Mouse (Mus musculus) ES-E14 (cell line): ENCODE data around the gene Hsf2bp. TPM values are rescaled to one million over a fixed set of nuclear protein-coding genes. Genes with fewer than 3 reads are reported as not detected.

Experiments used
- DNase-seq: peaks from one replicate; pipeline ENCODE4 v3.0.0-alpha.2; 2013; ENCODE audit warnings: low read depth, low spot score
- H3K27ac ChIP-seq: 2 replicates; pipeline ENCODE4 v1.5.1; 2012; ENCODE audit warnings: low read depth, mild to moderate bottlenecking, low read length, moderate library complexity, mixed read lengths; ENCODE audit not compliant: poor library complexity, insufficient read depth, severe bottlenecking
- H3K36me3 ChIP-seq: 2 replicates; pipeline ENCODE4 v1.6.1; 2012; ENCODE audit warnings: mild to moderate bottlenecking, low read length, moderate library complexity, mixed read lengths; ENCODE audit not compliant: control insufficient read depth, poor library complexity, insufficient read depth, severe bottlenecking
- H3K4me1 ChIP-seq, 2 experiments: fragments of 150-350 bp in 1 of 2; sonication (generic) in 1 of 2; 2 replicates each; pipeline ENCODE4 v1.6.1; 2012; ENCODE audit warnings: low read length in 2 of 2, mild to moderate bottlenecking in 1 of 2, mixed read lengths in 1 of 2; ENCODE audit not compliant: control insufficient read depth in 2 of 2, insufficient read depth in 2 of 2, poor library complexity in 1 of 2
- H3K4me3 ChIP-seq, 2 experiments: fragments of 150-350 bp in 1 of 2; sonication (generic) in 1 of 2; 2 replicates each; pipeline ENCODE4 v1.5.1; 2012; ENCODE audit warnings: low read length in 2 of 2, low read depth in 1 of 2, mild to moderate bottlenecking in 1 of 2, mixed read lengths in 1 of 2; ENCODE audit not compliant: insufficient read depth in 1 of 2, poor library complexity in 1 of 2, severe bottlenecking in 1 of 2
- H3K9ac ChIP-seq: 2 replicates; pipeline ENCODE4 v1.6.1; 2012; ENCODE audit warnings: low read depth, mild to moderate bottlenecking, low read length, mixed read lengths; ENCODE audit not compliant: poor library complexity, insufficient read depth, severe bottlenecking
- H3K9me3 ChIP-seq: fragments of 150-350 bp; sonication (generic); 2 replicates; pipeline ENCODE4 v1.6.1; 2012; ENCODE audit warnings: low read depth, mild to moderate bottlenecking, low read length; ENCODE audit not compliant: control insufficient read depth, insufficient read depth
- CHD2 ChIP-seq: IDR thresholded peaks from 2 replicates; pipeline ENCODE4 v1.6.1; 2014; ENCODE audit warnings: mild to moderate bottlenecking, low read depth, low read length, inconsistent platforms
- HCFC1 ChIP-seq: IDR thresholded peaks from 2 replicates; pipeline ENCODE4 v1.6.1; 2012; ENCODE audit warnings: low read length, inconsistent platforms, borderline replicate concordance; ENCODE audit not compliant: insufficient read depth
- MAFK ChIP-seq: IDR thresholded peaks from 2 replicates; pipeline ENCODE4 v1.6.1; 2014; ENCODE audit warnings: mild to moderate bottlenecking, low read depth, low read length, inconsistent platforms; ENCODE audit not compliant: insufficient read depth
- ZC3H11A ChIP-seq: IDR thresholded peaks from 2 replicates; pipeline ENCODE4 v1.6.1; 2012; ENCODE audit warnings: low read depth, mild to moderate bottlenecking, inconsistent platforms, low read length, borderline replicate concordance
- ZNF384 ChIP-seq: IDR thresholded peaks from 2 replicates; pipeline ENCODE4 v1.6.1; 2012; ENCODE audit warnings: low read depth, low read length, inconsistent platforms
- in situ Hi-C, 2 experiments: fragments of 600-800 bp; cut with MboI; formaldehyde crosslinking; loops; one replicate each; pipeline ENCODE4 v1.15.1; 2025; ENCODE audit warnings: low sequenced_read_pairs in 2 of 2, inconsistent platforms in 1 of 2; ENCODE audit not compliant: unreplicated experiment in 2 of 2
- total RNA-seq: library from RNA; depleted of rRNA; stranded (reverse); fragments of 300-350 nt; gene quantifications from 2 replicates; pipeline ENCODE4 v1.2.3, GENCODE M21; 2012

Hsf2bp gene
- total RNA-seq, 1 experiment: 44.7 TPM

DNA sequence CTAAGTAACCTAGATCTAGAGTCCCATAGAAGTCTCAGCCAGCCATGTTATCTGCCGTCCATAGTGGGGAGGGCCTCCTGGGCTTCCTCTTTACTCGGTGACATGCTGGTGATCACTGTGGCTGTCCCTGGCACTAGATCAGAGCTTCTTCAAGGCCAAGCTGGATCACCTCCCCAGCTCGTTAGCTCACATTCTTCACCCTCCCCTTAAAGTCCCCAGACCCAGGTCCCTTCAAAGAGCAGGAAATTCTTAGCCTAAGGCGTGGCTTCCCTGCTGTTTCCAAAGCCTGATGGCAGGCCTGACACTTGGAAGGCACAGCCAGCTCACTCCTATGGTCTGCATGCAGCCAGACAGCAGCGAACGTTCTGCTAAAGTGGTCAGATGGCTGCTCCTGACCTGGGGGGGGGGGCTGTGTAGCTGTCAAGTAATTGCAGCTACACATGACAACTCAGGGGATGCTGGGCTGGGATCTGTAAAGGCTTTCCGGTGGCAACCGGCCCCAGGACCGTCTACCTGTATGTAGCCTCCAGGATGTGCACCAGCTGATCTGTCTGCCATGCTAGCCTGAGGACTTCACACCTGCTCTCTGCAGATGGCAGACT lies 115.5 kb downstream of the Hsf2bp start:
- no peak for DNase-seq
- in situ Hi-C loops: no loop called here
- Histone ChIP-seq H3K4me1 (peaks cover 0 to 8% of the 10 kb centered on the region in 2 experiments; a peak in 1 of 4 replicates), H3K9me3 (no peaks in the 10 kb centered on the region), H3K27ac (no peak overlapping the region), H3K4me3 (no peak overlapping the region), H3K36me3 (no peaks in the 10 kb centered on the region), H3K9ac (no peak overlapping the region)
- TF ChIP-seq MAFK (no peak), ZC3H11A (no peak), CHD2 (no peak), HCFC1 (no peak), ZNF384 (no peak)

GRCm38 (mm10) chr17:31919599-31919998 lies 116.5 kb downstream of the Hsf2bp start:
- in situ Hi-C loops: no loop called here

DNA sequence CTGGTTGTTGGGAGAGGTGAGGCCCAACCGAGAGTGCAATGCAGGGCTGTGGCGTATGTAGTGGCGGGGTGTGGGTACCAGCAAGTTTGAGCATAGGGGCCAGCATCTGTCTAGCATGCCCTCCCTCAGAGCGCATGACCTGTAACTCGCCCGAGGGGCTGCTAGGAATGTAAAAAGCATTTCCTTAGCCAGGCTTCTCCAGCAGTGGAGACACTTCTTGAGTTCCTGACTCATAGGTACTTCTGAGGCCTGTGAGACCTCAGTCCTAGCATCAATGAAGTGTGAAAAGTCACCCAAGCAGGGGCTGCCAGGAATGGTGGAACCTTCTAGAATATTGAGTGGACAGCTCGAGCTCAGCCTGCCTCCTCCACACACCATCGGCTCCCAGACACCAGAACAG lies 117.8 kb downstream of the Hsf2bp start:
- Histone ChIP-seq H3K4me1 (peaks cover 0 to 8% of the 10 kb centered on the region in 2 experiments; a peak in 1 of 4 replicates), H3K27ac (no peak overlapping the region), H3K9ac (no peak overlapping the region), H3K36me3 (no peaks in the 10 kb centered on the region), H3K9me3 (no peaks in the 10 kb centered on the region), H3K4me3 (no peak overlapping the region)
- in situ Hi-C loops: no loop called here
- TF ChIP-seq CHD2 (no peak), ZC3H11A (no peak), ZNF384 (no peak)
- DNase-seq: no peak

More at GRCm38 (mm10) chr17:31919599-31919998, 116.5 kb downstream of the Hsf2bp start:
- H3K9ac ChIP-seq: no peak overlapping the region
- no peak overlapping the region for H3K27ac ChIP-seq
- no peak for TF ChIP-seq ZC3H11A
- TF ChIP-seq CHD2: no peak
- TF ChIP-seq ZNF384: no peak
- TF ChIP-seq HCFC1: no peak
- no peak for TF ChIP-seq MAFK
- no peaks in the 10 kb centered on the region for H3K9me3 ChIP-seq
- no peaks in the 10 kb centered on the region for H3K36me3 ChIP-seq
- peaks cover 0 to 8% of the 10 kb centered on the region in 2 experiments; a peak in 1 of 4 replicates for H3K4me1 ChIP-seq
- no peak overlapping the region for H3K4me3 ChIP-seq
- DNase-seq: no peak

GRCm38 (mm10) chr17:31916461-31916775 lies 119.7 kb downstream of the Hsf2bp start:
- no peak overlapping the region for H3K9ac ChIP-seq
- no peaks in the 10 kb centered on the region for H3K9me3 ChIP-seq
- no peak overlapping the region for H3K4me3 ChIP-seq
- DNase-seq: no peak
- H3K27ac ChIP-seq: no peak overlapping the region
- H3K36me3 ChIP-seq: no peaks in the 10 kb centered on the region
- TF ChIP-seq ZC3H11A (no peak), MAFK (no peak), CHD2 (no peak), HCFC1 (no peak), ZNF384 (no peak)
- peaks cover 0 to 10% of the 10 kb centered on the region in 2 experiments; a peak in 1 of 4 replicates for H3K4me1 ChIP-seq
- in situ Hi-C loops: no loop called here

- no peak overlapping the region for H3K9ac ChIP-seq
- in situ Hi-C loops: no loop called here
- H3K27ac ChIP-seq: no peak overlapping the region
- no peak for DNase-seq
- TF ChIP-seq MAFK: no peak
- no peak for TF ChIP-seq ZC3H11A
- no peak for TF ChIP-seq HCFC1
- TF ChIP-seq ZNF384: no peak
- TF ChIP-seq CHD2: no peak
- H3K9me3 ChIP-seq: no peaks in the 10 kb centered on the region
- no peak overlapping the region for H3K4me3 ChIP-seq
- peaks cover 0 to 12% of the 10 kb centered on the region in 2 experiments; a peak in 1 of 4 replicates for H3K4me1 ChIP-seq
- H3K36me3 ChIP-seq: no peaks in the 10 kb centered on the region
Observed at GRCm38 (mm10) chr17:31915756-31916460, 120.2 kb downstream of the Hsf2bp start.
